Mouse (Mus musculus) myocyte (in vitro differentiated cells): ENCODE data around the gene Cxcr5. TPM values are rescaled to one million over a fixed set of nuclear protein-coding genes. Genes with fewer than 3 reads are reported as not detected.

Source experiments
- H3K27me3 ChIP-seq: one replicate; pipeline ENCODE4 v1.6.1; 2011; ENCODE audit not compliant: control insufficient read depth, insufficient read depth, insufficient read length
- H3K36me3 ChIP-seq: one replicate; pipeline ENCODE4 v1.6.1; 2011; ENCODE audit not compliant: control insufficient read depth, insufficient read depth
- H3K4me2 ChIP-seq: one replicate; pipeline ENCODE4 v1.6.1; 2011; ENCODE audit warnings: low read depth, control low read depth
- H3K4me3 ChIP-seq: one replicate; pipeline ENCODE4 v1.5.1; 2011; ENCODE audit warnings: mild to moderate bottlenecking, control low read depth, moderate library complexity
- H3K79me2 ChIP-seq: one replicate; pipeline ENCODE4 v1.6.1; 2011; ENCODE audit not compliant: control insufficient read depth, insufficient read depth
- H3ac ChIP-seq: one replicate; pipeline ENCODE4 v1.6.1; 2011; ENCODE audit not compliant: control insufficient read depth, insufficient read length
- CEBPB ChIP-seq: IDR thresholded peaks from 2 replicates; pipeline ENCODE4 v1.6.1; 2011; ENCODE audit warnings: mild to moderate bottlenecking, moderate library complexity; ENCODE audit not compliant: poor library complexity, insufficient read depth, severe bottlenecking
- E2F4 ChIP-seq: IDR thresholded peaks from one replicate; pipeline ENCODE4 v1.6.1; 2011; ENCODE audit warnings: mild to moderate bottlenecking, control low read depth, moderate library complexity; ENCODE audit not compliant: insufficient read depth
- MAX ChIP-seq: IDR thresholded peaks from one replicate; pipeline ENCODE4 v1.6.1; 2011; ENCODE audit warnings: low read depth, mild to moderate bottlenecking, control low read depth
- MYOD1 ChIP-seq, 3 experiments: IDR thresholded peaks; one replicate each; pipeline ENCODE4 v1.6.1; 2011; ENCODE audit warnings: control low read depth in 2 of 3, low read depth in 2 of 3, mild to moderate bottlenecking in 2 of 3, moderate library complexity in 1 of 3; ENCODE audit not compliant: insufficient read length in 2 of 3, control insufficient read depth in 1 of 3
- MYOG ChIP-seq, 3 experiments: IDR thresholded peaks; one replicate each; pipeline ENCODE4 v1.6.1; 2011; ENCODE audit warnings: control low read depth in 2 of 3, low read depth in 2 of 3, mild to moderate bottlenecking in 2 of 3; ENCODE audit not compliant: insufficient read length in 2 of 3, control insufficient read depth in 1 of 3, insufficient read depth in 1 of 3
- POLR2A ChIP-seq: IDR thresholded peaks from one replicate; pipeline ENCODE4 v1.6.1; 2011; ENCODE audit warnings: low read depth, mild to moderate bottlenecking, control low read depth, moderate library complexity; ENCODE audit not compliant: insufficient read length
- POLR2AphosphoS2 ChIP-seq: IDR thresholded peaks from one replicate; pipeline ENCODE4 v1.6.1; 2011; ENCODE audit warnings: low read depth, control low read depth; ENCODE audit not compliant: insufficient read length
- REST ChIP-seq: IDR thresholded peaks from one replicate; pipeline ENCODE4 v1.6.1; 2011; ENCODE audit warnings: mild to moderate bottlenecking, control low read depth, moderate library complexity; ENCODE audit not compliant: insufficient read depth, insufficient read length
- SRF ChIP-seq: IDR thresholded peaks from one replicate; pipeline ENCODE4 v1.6.1; 2011; ENCODE audit warnings: low read depth; ENCODE audit not compliant: control insufficient read depth, insufficient read length
- TCF12 ChIP-seq: IDR thresholded peaks from one replicate; pipeline ENCODE4 v1.6.1; 2011; ENCODE audit warnings: mild to moderate bottlenecking, control low read depth; ENCODE audit not compliant: poor library complexity, insufficient read depth, severe bottlenecking
- TCF3 ChIP-seq: IDR thresholded peaks from one replicate; pipeline ENCODE4 v1.6.1; 2011; ENCODE audit warnings: low read depth, control low read depth; ENCODE audit not compliant: insufficient read length
- USF1 ChIP-seq: IDR thresholded peaks from one replicate; pipeline ENCODE4 v1.6.1; 2011; ENCODE audit warnings: low read depth, mild to moderate bottlenecking, control low read depth, moderate library complexity
- polyA plus RNA-seq: library from polyadenylated mRNA; unstranded; fragments of >200 nt; fragmentation: generic; extraction: Trizol; gene quantifications from one replicate; pipeline ENCODE4 v1.2.1, GENCODE M21; 2012; ENCODE audit warnings: missing spikeins

Gene Cxcr5
- polyA plus RNA-seq, 1 experiment: 0.01 TPM

- H3K4me3 ChIP-seq: no peak overlapping the region
- peaks cover 3% of the 10 kb centered on the region for H3K36me3 ChIP-seq
- peaks cover 3% of the 10 kb centered on the region for H3K79me2 ChIP-seq
These were observed 52.8 kb downstream of the Cxcr5 start for GRCm38 (mm10) chr9:44508721-44509486.

DNA sequence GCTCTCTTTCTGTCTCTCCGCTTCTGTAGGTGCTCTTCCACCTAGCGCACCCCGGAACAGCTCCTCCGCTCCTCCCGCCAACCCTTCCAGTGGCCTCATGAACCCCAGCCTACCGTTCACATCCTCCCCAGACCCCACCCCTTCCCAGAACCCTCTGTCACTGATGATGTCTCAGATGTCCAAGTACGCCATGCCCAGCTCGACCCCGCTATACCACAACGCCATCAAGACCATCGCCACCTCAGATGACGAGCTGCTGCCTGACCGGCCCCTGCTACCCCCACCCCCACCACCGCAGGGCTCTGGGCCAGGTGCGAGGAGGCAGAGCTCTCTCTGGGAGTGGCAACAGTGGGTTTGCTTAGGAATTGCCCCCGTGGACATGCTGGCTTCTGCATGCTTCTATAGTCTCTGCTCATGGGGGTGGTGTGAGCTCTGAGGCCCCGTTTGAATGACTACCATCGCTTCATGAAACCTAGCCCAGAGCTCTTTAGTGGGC lies 53.5 kb downstream of the Cxcr5 start:
- TF ChIP-seq MAX (no peak), POLR2A (no peak), E2F4 (no peak), USF1 (no peak), MYOD1 (IDR thresholded peaks at IDR 0.05; ENCODE audit: control insufficient read depth in 1 of 3, insufficient read length in 2 of 3, low read depth in 2 of 3) (no peak), CEBPB (no peak), POLR2AphosphoS2 (no peak), MYOG (IDR thresholded peaks at IDR 0.05; ENCODE audit: control insufficient read depth in 1 of 3, insufficient read depth in 1 of 3, insufficient read length in 2 of 3, low read depth in 2 of 3) (no peak), SRF (no peak), TCF3 (no peak), TCF12 (no peak), REST (no peak)
- Histone ChIP-seq H3K79me2 (peaks cover 10% of the 10 kb centered on the region), H3K4me2 (no peak overlapping the region), H3K27me3 (no peaks in the 10 kb centered on the region), H3K4me3 (no peak overlapping the region), H3ac (no peak overlapping the region), H3K36me3 (peaks cover 11% of the 10 kb centered on the region)

More at GRCm38 (mm10) chr9:44508721-44509486, 52.8 kb downstream of the Cxcr5 start:
- Histone ChIP-seq H3ac (no peak overlapping the region), H3K27me3 (no peaks in the 10 kb centered on the region), H3K4me2 (no peak overlapping the region)
- TF ChIP-seq POLR2A: no peak
- TF ChIP-seq REST: no peak
- TF ChIP-seq POLR2AphosphoS2: no peak
- no peak for TF ChIP-seq MYOG (IDR thresholded peaks at IDR 0.05; ENCODE audit: control insufficient read depth in 1 of 3, insufficient read depth in 1 of 3, insufficient read length in 2 of 3, low read depth in 2 of 3)
- TF ChIP-seq E2F4: no peak
- no peak for TF ChIP-seq SRF
- no peak for TF ChIP-seq MYOD1 (IDR thresholded peaks at IDR 0.05; ENCODE audit: control insufficient read depth in 1 of 3, insufficient read length in 2 of 3, low read depth in 2 of 3)
- TF ChIP-seq TCF3: no peak
- no peak for TF ChIP-seq MAX
- no peak for TF ChIP-seq TCF12
- no peak for TF ChIP-seq USF1
- no peak for TF ChIP-seq CEBPB

DNA sequence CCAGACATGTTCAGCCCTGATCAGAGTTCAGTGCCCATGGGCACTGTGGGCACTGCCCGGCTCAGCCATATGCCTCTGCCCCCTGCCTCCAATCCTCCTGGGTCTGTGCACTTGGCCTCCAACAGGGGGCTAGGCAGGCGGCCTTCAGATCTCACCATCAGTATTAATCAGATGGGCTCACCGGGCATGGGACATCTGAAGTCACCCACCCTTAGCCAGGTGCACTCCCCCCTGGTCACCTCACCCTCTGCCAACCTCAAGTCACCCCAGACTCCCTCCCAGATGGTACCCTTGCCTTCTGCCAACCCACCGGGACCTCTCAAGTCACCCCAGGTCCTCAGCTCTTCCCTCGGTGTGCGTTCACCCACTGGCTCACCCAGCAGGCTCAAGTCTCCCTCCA lies 54.3 kb downstream of the Cxcr5 start:
- Histone ChIP-seq H3K4me2 (no peak overlapping the region), H3K36me3 (peaks cover 19% of the 10 kb centered on the region), H3ac (no peak overlapping the region), H3K79me2 (peaks cover 18% of the 10 kb centered on the region), H3K27me3 (no peaks in the 10 kb centered on the region), H3K4me3 (no peak overlapping the region)
- TF ChIP-seq USF1 (no peak), MAX (no peak), CEBPB (no peak), POLR2A (no peak), TCF3 (no peak), TCF12 (no peak), SRF (no peak), REST (no peak), MYOG (IDR thresholded peaks at IDR 0.05; ENCODE audit: control insufficient read depth in 1 of 3, insufficient read depth in 1 of 3, insufficient read length in 2 of 3, low read depth in 2 of 3) (no peak), E2F4 (no peak), MYOD1 (IDR thresholded peaks at IDR 0.05; ENCODE audit: control insufficient read depth in 1 of 3, insufficient read length in 2 of 3, low read depth in 2 of 3) (no peak), POLR2AphosphoS2 (no peak)

GRCm38 (mm10) chr9:44506566-44506965 lies 55.1 kb downstream of the Cxcr5 start:
- Histone ChIP-seq H3K4me3 (no peak overlapping the region), H3ac (no peak overlapping the region), H3K36me3 (peaks cover 21% of the 10 kb centered on the region), H3K79me2 (peaks cover 21% of the 10 kb centered on the region), H3K4me2 (no peak overlapping the region), H3K27me3 (no peaks in the 10 kb centered on the region)
- no peak for TF ChIP-seq E2F4
- TF ChIP-seq SRF: no peak
- no peak for TF ChIP-seq CEBPB
- no peak for TF ChIP-seq TCF12
- no peak for TF ChIP-seq REST
- TF ChIP-seq MYOG (IDR thresholded peaks at IDR 0.05; ENCODE audit: control insufficient read depth in 1 of 3, insufficient read depth in 1 of 3, insufficient read length in 2 of 3, low read depth in 2 of 3): no peak
- no peak for TF ChIP-seq USF1
- TF ChIP-seq MYOD1 (IDR thresholded peaks at IDR 0.05; ENCODE audit: control insufficient read depth in 1 of 3, insufficient read length in 2 of 3, low read depth in 2 of 3): no peak
- TF ChIP-seq MAX: no peak
- no peak for TF ChIP-seq TCF3
- TF ChIP-seq POLR2A: no peak
- TF ChIP-seq POLR2AphosphoS2: no peak
